Mouse (Mus musculus) left cerebral cortex, adult 9 months (tissue): ENCODE measurements around the gene Klk7.

Experiments used
- DNase-seq, 2 experiments: peaks; one replicate each; pipeline ENCODE4 v3.0.0; 2022; ENCODE audit warnings: low spot score in 2 of 2

The Klk7 gene

DNA sequence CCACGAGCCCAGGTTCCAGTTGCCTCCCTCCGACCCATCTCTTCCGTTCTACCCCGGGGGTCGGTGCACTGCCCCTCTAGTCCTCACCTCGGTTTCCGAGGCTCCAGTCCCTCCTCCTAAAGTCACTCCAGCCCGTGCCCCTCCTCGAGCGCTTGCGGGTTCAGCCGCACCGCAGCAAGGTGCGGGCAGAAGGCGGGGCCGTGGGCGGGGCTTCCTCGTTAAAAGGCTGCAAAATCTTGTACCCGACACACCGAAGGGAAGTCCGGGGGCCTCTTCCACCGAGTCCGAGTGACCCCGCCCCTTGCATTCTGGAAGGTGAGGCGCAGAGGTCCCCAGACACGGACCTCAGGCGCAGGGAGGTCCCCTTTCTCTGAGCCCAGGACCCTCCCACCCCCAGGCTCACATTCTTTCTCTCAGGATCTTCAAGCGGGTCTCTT is 13.7 kb upstream of the Klk7 start, which contains the start of gene Klk8:
Klk8 (plus strand) TSS at position 245 of the 437 bp plus-strand sequence.
- no peak for DNase-seq

DNA sequence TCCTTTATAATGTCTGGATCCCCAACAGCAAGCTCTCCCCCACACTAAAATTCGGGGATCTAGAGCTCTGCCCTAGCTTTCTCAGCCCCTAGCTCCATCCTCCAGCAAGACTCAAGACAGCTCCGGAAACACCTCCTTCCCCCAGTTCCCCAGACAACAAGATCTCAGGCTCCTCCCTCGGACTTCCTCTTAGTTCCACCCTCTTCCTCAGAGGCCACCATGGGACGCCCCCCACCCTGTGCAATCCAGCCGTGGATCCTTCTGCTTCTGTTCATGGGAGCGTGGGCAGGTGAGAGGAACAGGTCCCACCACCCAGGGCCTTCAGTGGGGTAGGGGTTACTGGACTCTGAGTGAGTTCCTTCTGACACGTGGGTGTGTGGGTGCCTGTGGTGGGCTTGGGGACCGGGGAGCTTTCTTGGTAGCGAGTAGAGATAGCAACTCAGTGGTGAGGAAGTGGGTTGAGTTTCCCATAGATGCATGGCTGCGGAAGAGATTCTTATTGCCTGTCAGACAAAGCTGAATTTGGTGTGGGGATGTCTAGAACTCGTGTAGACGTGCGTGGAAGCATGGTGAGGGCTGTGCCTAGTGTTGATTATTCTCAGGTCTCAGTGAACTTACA is 13.1 kb upstream of the Klk7 start:
- DNase-seq: no peak

DNA sequence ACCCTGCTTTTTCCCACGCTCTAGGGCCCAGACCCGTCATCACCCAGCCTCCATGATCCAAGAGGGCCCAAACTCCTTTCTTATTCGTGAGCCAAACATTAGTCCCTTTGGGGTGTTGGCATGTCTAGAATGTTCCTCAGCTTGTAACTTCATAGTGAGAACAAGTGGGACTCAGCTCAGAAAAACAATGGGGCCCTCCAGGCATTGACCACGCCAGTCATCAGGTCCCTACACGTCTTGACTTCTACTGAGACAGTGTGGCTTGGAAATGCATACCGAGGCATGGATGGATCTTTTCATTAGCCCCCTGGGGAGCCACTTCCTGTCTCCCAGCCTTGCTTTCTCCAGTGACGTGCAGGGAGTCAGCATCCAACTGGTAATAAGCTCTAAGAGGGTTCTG is 11.2 kb upstream of the Klk7 start:
- no peak for DNase-seq

DNA sequence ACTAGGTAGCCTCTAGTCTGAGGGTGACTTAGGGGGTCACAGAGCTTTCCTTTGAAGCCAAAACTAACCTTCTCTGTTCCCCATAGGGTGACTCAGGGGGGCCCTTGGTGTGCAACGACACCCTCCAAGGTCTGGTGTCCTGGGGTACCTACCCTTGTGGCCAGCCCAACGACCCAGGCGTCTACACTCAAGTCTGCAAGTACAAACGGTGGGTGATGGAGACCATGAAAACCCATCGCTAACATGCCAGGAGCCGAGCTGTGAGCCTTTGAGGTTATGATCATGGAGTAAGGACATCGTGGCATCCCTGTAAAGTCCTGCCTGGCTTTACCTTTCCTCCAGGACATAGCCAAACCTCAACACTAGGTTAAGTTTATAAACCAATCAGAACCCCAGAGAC is 4.1 kb downstream of the Klk7 start:
- no peak for DNase-seq

DNA sequence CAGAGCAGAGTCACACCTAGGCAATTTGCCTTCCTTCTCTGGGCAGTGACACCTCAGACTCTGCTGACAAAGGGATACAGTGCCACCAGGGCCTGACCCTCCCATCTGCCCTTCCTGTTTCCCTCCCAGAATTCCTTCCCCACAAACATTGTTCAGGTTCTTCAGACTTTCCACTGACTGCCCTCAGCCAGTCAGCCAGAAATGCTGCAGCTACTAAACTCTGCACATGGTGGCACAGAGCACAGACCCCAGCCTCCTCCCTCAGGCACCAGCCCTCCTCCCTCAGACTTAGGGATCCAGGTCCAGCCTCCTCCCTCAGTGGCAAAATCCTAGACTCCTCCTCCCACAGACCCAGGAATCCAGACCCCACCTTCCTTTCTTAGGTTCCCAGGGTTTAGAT is 5.7 kb downstream of the Klk7 start:
- DNase-seq: no peak

DNA sequence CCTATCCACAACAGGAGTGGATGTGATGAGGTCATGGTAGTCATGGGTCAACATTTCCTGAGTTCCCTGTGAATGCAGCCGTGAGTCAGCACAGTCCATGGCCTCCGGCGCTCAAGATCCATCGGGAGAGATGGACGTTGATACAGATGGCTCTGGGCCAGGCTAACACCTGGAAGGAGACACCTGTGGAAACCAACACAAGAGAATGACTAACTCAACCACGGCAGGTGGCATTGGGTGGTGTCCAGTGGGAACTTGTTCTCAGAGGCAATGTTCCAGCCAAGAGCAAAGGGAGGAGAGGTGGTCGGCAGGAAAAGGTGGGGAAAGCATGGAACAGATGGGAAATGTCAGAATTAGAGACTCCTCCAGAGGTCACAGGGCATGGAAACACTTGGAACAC is 10.5 kb downstream of the Klk7 start:
- DNase-seq: no peak

DNA sequence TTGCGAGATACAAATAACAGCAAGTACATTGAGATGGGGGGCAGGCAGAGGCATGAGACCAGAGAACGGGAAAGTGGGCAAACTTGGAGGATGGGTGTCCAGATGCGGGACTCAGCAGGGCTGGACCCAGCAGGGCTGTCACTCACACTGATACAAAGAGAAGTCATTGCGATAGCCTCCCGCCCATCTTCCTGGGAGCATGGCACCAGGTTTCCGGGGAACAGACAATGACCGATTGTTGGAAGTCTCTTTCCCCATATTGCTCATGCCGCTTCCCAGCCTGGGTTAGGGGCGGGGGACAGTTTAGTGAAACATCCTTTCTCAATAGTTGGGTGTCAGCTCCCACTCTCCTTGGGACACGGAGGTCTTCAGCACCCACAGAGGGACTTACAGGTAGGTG is 13.1 kb downstream of the Klk7 start, which contains the start of gene Klk6:
Klk6 (plus strand) TSS at position 301 of the 400 bp plus-strand sequence.
- no peak for DNase-seq

DNA sequence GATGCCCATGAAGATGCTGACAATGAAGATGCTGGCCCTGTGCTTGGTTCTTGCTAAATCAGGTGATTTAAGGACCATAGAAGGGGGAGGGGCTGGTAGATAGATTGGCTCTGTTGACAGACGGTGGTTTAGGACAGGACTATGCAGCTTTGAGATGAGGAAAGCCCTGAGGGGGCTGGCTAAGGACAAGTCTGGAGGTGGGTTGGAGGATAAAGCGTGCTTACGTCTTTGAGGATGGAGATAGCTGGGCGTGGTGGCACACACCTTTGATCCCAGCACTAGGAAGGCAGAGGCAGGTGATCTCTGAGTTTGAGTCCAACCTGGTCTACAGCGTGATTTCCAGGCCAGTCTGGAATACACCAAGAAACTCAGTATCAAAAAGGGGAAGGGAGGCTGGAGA is 15.0 kb downstream of the Klk7 start:
- no peak for DNase-seq

DNA sequence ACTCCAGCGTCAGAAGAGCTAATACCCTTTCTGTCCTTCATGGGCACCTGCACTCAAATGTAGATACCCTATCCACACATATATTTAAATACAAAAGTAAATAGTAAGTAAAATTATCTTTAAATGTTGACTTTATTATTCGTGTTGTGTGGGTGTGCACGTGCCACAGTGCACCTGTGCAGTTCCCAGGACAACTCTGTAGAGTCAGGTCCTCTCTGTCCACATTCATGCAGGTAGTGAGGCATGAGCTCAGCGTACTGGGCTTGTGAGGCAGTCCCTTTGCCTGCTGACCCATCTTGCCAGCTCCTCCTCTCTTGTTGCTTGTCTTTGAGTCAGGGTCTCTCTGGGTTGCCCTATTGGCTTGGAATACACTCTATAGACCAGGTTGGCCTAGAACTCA is 16.6 kb downstream of the Klk7 start:
- DNase-seq: no peak

DNA sequence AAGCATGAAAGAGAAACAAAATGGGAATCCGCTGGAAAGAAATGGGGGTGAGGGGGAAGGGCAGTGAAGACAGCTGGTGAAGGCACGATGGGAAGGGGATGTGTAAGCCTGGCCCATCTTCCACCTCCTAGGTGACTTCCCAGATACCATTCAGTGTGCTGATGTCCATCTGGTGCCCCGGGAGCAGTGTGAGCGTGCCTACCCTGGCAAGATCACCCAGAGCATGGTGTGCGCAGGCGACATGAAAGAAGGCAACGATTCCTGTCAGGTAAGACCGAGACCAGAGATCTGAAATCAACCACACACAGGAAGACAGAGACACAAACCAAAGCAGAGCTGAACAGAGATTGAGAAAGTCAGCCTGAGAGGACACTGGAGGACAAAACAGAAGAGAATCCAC is 17.9 kb downstream of the Klk7 start:
- DNase-seq: no peak

DNA sequence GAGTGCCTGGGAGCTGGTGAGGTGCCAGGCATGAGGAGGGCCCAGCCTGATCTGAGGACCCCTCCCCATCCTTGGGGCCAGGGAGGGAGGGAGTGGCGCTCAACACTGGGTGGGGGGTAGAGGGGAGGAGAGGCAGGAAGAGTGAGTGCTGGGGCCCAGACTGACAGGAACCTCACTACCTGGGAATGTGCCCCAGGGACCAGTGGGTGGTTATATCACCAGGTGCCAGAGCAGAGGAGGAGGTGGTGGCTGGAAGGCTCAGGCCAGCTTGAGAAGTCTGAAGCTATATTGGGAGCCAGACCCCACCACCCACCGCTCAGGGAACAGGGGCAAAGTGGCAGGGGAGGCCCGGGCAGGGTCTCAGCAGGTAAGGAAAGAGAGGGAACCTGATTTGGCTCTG is 30.6 kb downstream of the Klk7 start, which contains the start of gene Klk5:
Klk5 (plus strand) TSS at position 271 of the 400 bp plus-strand sequence.
- no peak for DNase-seq

DNA sequence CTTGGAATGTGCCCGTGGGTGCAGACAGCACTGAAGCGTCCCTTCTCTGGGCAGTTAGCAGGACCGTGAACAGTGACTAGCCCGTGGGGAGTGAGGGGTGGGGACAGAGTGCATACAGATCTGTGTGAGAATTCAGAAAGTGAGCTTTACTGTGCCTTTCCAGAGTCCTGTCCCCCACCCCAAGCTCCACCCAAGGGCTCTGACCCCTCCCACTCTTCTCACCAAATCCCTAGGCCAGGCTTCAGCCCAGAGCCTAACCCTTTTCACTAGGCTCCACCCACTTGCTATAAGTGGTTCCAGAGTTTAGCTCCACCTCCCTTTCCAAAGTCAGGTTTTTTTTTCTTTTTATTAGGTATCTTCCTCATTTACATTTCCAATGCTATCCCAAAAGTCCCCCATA is 32.7 kb downstream of the Klk7 start:
- DNase-seq: no peak

DNA sequence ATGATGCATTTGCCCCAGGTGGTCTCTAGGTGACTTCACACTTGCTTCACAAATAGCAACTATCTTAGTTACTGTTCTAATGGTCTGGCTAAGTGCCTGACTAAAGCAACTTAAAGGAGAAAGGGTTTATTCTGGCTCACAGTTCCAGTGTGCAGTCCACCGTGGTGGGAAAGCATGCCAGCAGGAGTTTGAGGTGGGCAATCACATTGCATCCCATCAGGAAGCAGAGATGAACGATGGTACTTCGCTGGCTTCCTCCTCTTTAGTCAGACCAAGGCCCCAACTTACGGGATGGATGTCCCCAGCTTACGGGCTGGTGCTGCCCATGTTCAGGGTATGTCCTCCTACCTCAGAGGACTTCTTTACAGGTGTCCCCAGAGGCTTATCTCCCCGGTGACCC is 40.5 kb downstream of the Klk7 start:
- no peak for DNase-seq

DNA sequence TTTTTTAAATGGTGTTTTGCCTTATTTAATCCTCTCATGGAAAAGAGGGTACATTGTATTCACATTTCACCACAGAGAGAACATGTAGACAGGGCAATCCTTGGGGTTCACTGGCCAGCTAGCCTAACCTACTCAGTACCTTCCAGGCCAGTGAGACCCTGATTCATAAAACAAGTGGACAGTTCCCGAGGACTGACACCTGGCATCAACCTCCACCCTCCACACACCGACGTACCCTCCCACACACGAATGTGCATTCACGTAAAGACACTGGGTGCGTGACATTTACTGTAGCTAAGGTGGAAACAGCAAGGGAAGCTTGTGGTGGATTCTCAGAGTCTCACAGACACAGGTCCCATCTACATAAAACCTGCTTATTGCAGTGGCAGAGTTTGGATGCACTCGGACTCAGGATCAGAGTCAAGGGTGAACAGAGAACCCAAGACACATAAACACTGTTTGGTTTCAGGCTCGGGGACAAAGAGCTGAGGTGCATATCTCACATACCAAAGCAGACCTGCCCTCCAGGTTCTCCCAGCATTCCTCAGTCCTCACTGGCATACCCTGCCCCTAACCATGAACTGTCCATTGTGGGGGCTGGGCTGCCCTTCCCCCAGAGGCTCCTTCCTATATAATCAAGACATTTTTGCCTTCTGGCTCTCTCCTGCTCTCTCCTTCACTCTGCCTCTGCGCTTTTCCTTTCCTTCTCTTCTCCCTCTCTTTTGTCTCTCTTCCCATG is 43.7 kb downstream of the Klk7 start:
- no peak for DNase-seq

DNA sequence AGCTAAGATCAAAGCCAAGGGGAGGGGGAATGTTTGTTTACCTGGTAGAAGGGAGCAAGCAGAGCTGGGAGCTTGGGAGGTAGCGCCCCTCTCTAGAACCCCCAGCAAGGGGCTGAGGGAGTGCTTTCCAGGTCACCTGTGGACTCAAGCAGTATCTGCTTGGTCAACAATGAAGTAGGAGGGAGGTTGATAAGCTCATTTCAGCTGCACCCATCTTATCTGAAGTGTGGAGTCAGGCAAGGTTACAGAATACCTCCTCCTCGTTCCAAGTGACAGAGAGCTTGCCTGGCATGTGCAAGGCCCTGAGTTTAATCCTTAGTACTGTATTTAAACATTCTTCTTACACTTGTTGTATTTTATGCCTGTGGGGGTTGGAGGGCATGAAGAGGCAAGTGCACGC is 44.6 kb downstream of the Klk7 start:
- DNase-seq: no peak

DNA sequence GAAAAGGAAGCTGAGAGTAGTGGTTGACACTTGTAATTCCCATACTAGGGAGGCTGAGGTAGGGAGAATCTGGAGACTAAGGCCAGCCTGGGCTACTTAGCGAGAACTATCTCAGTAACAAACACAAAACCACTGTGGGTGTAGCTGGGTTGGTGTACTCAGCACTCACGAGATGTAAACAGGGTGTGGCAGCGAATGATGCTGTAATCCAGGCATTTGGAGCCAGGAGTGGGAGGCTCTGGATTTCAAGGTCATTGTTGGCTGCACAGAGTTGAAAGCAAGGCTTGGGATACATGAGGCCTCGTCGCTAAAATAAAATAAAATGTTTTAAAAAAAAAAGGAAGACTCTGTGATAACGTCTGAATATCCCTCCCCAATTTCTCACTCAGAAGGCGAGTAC is 45.2 kb downstream of the Klk7 start:
- DNase-seq: no peak

DNA sequence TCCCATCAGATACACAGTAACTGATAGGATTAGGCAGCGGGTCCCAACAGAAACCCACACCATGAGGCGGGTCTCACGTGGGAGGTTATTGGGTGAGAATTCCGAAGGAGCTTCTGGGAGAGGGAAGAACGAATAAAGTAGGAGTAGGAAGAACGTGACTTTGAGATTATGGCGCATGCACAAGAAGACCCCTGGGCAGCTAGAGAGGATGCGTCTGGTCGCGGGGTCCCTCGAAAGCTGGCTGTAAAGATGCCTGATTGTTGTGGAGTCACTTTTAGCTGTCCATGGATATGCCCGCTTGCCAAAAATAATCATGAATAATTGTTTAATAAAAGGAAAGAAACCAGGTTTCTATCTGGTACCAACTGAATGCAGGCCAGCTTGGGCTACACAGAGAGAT is 46.4 kb downstream of the Klk7 start:
- no peak for DNase-seq

DNA sequence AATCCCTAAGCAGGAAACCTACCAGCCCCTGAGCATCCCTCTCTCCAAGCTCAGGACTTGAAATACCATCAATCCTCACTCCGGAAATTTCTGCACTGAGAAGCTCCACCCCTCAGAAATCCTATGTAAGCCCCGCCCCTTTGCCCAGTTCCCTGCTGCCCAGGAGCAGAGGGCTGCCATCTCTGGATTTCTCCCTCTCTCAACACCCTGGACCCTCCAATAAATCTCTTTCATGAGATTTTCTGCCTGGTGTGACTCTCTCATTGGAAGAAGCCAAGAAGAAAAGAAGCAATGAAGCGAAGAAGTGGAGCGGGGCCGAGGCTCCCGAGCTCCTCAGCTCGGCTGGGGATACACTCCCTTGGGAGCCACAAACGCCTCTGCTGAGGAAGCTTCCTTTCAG is 49.3 kb downstream of the Klk7 start:
- no peak for DNase-seq
